Mouse (Mus musculus): ENCODE results near the gene Lbhd2. TPM values are rescaled to one million over a fixed set of nuclear protein-coding genes. Genes with fewer than 3 reads are reported as not detected.
A peak's percentile ranks its signal among the peaks of the same experiment; 100 is the strongest.

Lbhd2 gene
- total and polyA plus RNA-seq, 2 experiments from 2014 or later = 6.4 to 18.2 TPM

GRCm38 (mm10) chr12:111377376-111377973 lies 29.1 kb upstream of the Lbhd2 start, which contains the start of gene Cdc42bpb:
TSS of gene Cdc42bpb (minus strand) at chr12:111377718.
- H3K4me1 ChIP-seq (ENCODE audit: insufficient read depth, low read length) = peaks cover 5% of the 10 kb centered on the region; the same call in 1 of the 2 replicates
- WGBS = under 1% methylated on average over 64 of the region's 94 CpGs
- peak; percentile 95 for ATAC-seq (ENCODE audit: low FRiP score)

GRCm38 (mm10) chr12:111377986-111378490 lies 28.6 kb upstream of the Lbhd2 start:
- no peak for TF ChIP-seq CTCF (IDR thresholded peaks at IDR 0.05)
- Histone ChIP-seq H3K4me3 (ENCODE audit: low read depth, low read length) (peak overlapping the region; percentile 75), H3K27ac (ENCODE audit: low read depth, low read length) (peak overlapping the region; percentile 89), H3K4me1 (ENCODE audit: insufficient read depth, low read length) (peaks cover 5% of the 10 kb centered on the region; the same call in 1 of the 2 replicates), H3K9ac (replicated peaks; ENCODE audit: low read length, poor library complexity, severe bottlenecking) (peak overlapping the region; percentile 97), H3K4me2 (ENCODE audit: low read depth, low read length, poor library complexity, severe bottlenecking) (peak overlapping the region; percentile 88), H3K36me3 (ENCODE audit: insufficient read depth, low read length) (no peaks in the 10 kb centered on the region), H3K27me3 (ENCODE audit: insufficient read depth, low read length) (no peaks in the 10 kb centered on the region), H3K9me3 (ENCODE audit: low read length) (no peaks in the 10 kb centered on the region)
- ATAC-seq (ENCODE audit: low FRiP score) (peak; percentile 81), DNase-seq (ENCODE audit: low spot score) (peak; percentile 61)
- under 1% methylated on average over 27 of the region's 32 CpGs for WGBS

More at GRCm38 (mm10) chr12:111377376-111377973, 29.1 kb upstream of the Lbhd2 start, which contains the start of gene Cdc42bpb:
- peak within 1 kb of the TSS; percentile 97 for H3K9ac ChIP-seq (replicated peaks; ENCODE audit: low read length, poor library complexity, severe bottlenecking)
- H3K4me2 ChIP-seq (ENCODE audit: low read depth, low read length, poor library complexity, severe bottlenecking) = peak within 1 kb of the TSS; percentile 88
- H3K27me3 ChIP-seq (ENCODE audit: insufficient read depth, low read length) = no peaks in the 10 kb centered on the region
- peak within 1 kb of the TSS; percentile 75 for H3K4me3 ChIP-seq (ENCODE audit: low read depth, low read length)
- no peak for TF ChIP-seq CTCF (IDR thresholded peaks at IDR 0.05)
- no peaks in the 10 kb centered on the region for H3K9me3 ChIP-seq (ENCODE audit: low read length)
- DNase-seq (ENCODE audit: low spot score) = peak; percentile 95
- H3K36me3 ChIP-seq (ENCODE audit: insufficient read depth, low read length) = no peaks in the 10 kb centered on the region
- peak within 1 kb of the TSS; percentile 89 for H3K27ac ChIP-seq (ENCODE audit: low read depth, low read length)

GRCm38 (mm10) chr12:111378812-111379211 lies 27.8 kb upstream of the Lbhd2 start:
- DNase-seq (ENCODE audit: low spot score) = no peak
- peak overlapping the region; percentile 88 for H3K4me2 ChIP-seq (ENCODE audit: low read depth, low read length, poor library complexity, severe bottlenecking)
- peak overlapping the region; percentile 75 for H3K4me3 ChIP-seq (ENCODE audit: low read depth, low read length)
- no peak overlapping the region; the same call in 1 of the 2 replicates for H3K27ac ChIP-seq (ENCODE audit: low read depth, low read length)
- H3K9me3 ChIP-seq (ENCODE audit: low read length) = no peaks in the 10 kb centered on the region
- peaks cover 5% of the 10 kb centered on the region; the same call in 1 of the 2 replicates for H3K4me1 ChIP-seq (ENCODE audit: insufficient read depth, low read length)
- no peak for ATAC-seq (ENCODE audit: low FRiP score)
- TF ChIP-seq CTCF (IDR thresholded peaks at IDR 0.05) = no peak
- H3K9ac ChIP-seq (replicated peaks; ENCODE audit: low read length, poor library complexity, severe bottlenecking) = peak overlapping the region; percentile 97; the same call in 1 of the 2 replicates
- WGBS = 71% methylated on average over 12 of the region's 12 CpGs
- no peaks in the 10 kb centered on the region for H3K27me3 ChIP-seq (ENCODE audit: insufficient read depth, low read length)
- H3K36me3 ChIP-seq (ENCODE audit: insufficient read depth, low read length) = no peaks in the 10 kb centered on the region

- H3K36me3 ChIP-seq (ENCODE audit: insufficient read depth, low read length) = no peaks in the 10 kb centered on the region
- 86% methylated on average over 13 of the region's 13 CpGs for WGBS
- TF ChIP-seq CTCF (IDR thresholded peaks at IDR 0.05) = no peak
- DNase-seq (ENCODE audit: low spot score) (no peak), ATAC-seq (ENCODE audit: low FRiP score) (no peak)
- no peak overlapping the region for H3K4me2 ChIP-seq (ENCODE audit: low read depth, low read length, poor library complexity, severe bottlenecking)
- H3K4me1 ChIP-seq (ENCODE audit: insufficient read depth, low read length) = no peaks in the 10 kb centered on the region
- H3K4me3 ChIP-seq (ENCODE audit: low read depth, low read length) = no peak overlapping the region
- no peak overlapping the region for H3K9ac ChIP-seq (replicated peaks; ENCODE audit: low read length, poor library complexity, severe bottlenecking)
- no peaks in the 10 kb centered on the region for H3K9me3 ChIP-seq (ENCODE audit: low read length)
- no peak overlapping the region for H3K27ac ChIP-seq (ENCODE audit: low read depth, low read length)
- no peaks in the 10 kb centered on the region for H3K27me3 ChIP-seq (ENCODE audit: insufficient read depth, low read length)
Observed at GRCm38 (mm10) chr12:111385883-111386641, 20.5 kb upstream of the Lbhd2 start.

GRCm38 (mm10) chr12:111386642-111387120 lies 19.9 kb upstream of the Lbhd2 start:
- Histone ChIP-seq H3K4me2 (ENCODE audit: low read depth, low read length, poor library complexity, severe bottlenecking) (no peak overlapping the region), H3K4me1 (ENCODE audit: insufficient read depth, low read length) (no peaks in the 10 kb centered on the region), H3K36me3 (ENCODE audit: insufficient read depth, low read length) (no peaks in the 10 kb centered on the region), H3K9ac (replicated peaks; ENCODE audit: low read length, poor library complexity, severe bottlenecking) (no peak overlapping the region), H3K27me3 (ENCODE audit: insufficient read depth, low read length) (no peaks in the 10 kb centered on the region), H3K9me3 (ENCODE audit: low read length) (no peaks in the 10 kb centered on the region), H3K27ac (ENCODE audit: low read depth, low read length) (no peak overlapping the region), H3K4me3 (ENCODE audit: low read depth, low read length) (no peak overlapping the region)
- ATAC-seq (ENCODE audit: low FRiP score) = no peak
- no peak for DNase-seq (ENCODE audit: low spot score)
- 71% methylated on average over 8 of the region's 8 CpGs for WGBS
- TF ChIP-seq CTCF (IDR thresholded peaks at IDR 0.05) = no peak

Measured in midbrain, postnatal 0 days (tissue).